In the genomic region with DNA sequence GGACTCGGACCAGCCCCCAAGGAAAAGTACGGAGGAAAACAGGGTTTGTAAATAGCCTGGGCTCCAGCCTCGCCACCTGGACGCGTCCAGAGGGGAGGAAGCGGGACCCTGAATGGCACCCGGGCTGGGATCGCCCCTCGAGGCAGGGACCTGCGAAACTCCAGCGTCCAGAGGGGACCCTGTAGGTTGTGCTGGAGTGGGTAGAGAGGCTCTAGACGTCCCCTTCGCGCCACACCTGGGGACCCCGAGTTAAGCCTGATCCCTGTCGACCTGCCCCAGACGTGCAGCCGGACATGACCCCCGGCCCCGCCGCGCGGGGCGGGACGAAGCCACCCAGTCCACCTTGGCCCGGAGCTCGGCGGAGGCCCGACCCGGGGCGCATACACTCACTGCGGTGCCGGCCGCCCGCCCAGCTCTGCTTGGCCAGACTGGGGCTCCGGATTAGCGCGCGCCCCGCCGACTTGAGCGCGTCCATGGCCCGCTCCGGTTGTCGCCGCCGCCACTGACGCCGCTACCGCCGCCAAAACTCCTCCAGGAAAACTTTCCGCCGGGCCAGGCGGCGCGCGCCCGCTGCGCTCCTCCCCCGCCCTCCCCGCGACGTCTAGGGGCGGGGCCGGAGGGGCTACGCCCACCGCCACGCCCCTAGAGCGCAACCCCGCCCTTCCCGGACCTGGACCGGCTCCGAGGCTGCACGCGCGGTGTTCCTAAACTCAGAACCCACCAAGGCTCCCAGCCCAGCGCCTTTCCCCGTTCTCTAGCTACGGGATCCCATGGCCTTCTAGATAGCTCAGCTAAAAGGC, we compare ENCODE assay signal across 7 mouse cellular contexts. TPM values are rescaled to one million over a fixed set of nuclear protein-coding genes. Genes with fewer than 3 reads are reported as not detected.
DNase-seq lines count a peak whose midpoint lies in the region; ATAC-seq and TF ChIP-seq lines count a peak whose summit lies in the region.

A gene (minus strand): TSS at position 599 of the 800 bp plus-strand sequence.

- H3K4me2 ChIP-seq in hindbrain, embryonic 15.5 days, result peak within 1 kb of the TSS; percentile 78
- H3K4me2 ChIP-seq in limb, embryonic 13.5 days (replicated peaks), result peak within 1 kb of the TSS; percentile 90
- H3K4me2 ChIP-seq in midbrain, embryonic 14.5 days (ENCODE audit: low read length), result peak within 1 kb of the TSS; percentile 79

- under 1% methylated on average over 63 of the region's 80 CpGs for WGBS in hindbrain, embryonic 15.5 days
- WGBS in limb, embryonic 13.5 days, result under 1% methylated on average over 79 of the region's 80 CpGs
- under 1% methylated on average over 74 of the region's 80 CpGs for WGBS in midbrain, embryonic 14.5 days

- peak within 1 kb of the TSS; percentile 31 for H3K9ac ChIP-seq in hindbrain, embryonic 15.5 days
- peak within 1 kb of the TSS; percentile 89 for H3K9ac ChIP-seq in limb, embryonic 13.5 days
- H3K9ac ChIP-seq in midbrain, embryonic 14.5 days (replicated peaks; ENCODE audit: low read length), result peak within 1 kb of the TSS; percentile 49

- peak within 1 kb of the TSS; percentile 98 for H3K27ac ChIP-seq in gastrocnemius, adult 2 months
- H3K27ac ChIP-seq in hindbrain, embryonic 15.5 days (replicated peaks), result no peak within 1 kb of the TSS
- peak within 1 kb of the TSS; percentile 61 for H3K27ac ChIP-seq in limb, embryonic 13.5 days
- H3K27ac ChIP-seq in midbrain, embryonic 14.5 days (replicated peaks; ENCODE audit: low read depth, low read length), result no peak within 1 kb of the TSS

- H3K9me3 ChIP-seq in hindbrain, embryonic 15.5 days, result no peaks in the 10 kb centered on the region
- no peaks in the 10 kb centered on the region for H3K9me3 ChIP-seq in limb, embryonic 13.5 days
- H3K9me3 ChIP-seq in midbrain, embryonic 14.5 days (ENCODE audit: control insufficient read depth, low read length), result no peaks in the 10 kb centered on the region

- H3K36me3 ChIP-seq in hindbrain, embryonic 15.5 days, result no peaks in the 10 kb centered on the region
- H3K36me3 ChIP-seq in limb, embryonic 13.5 days, result no peaks in the 10 kb centered on the region
- no peaks in the 10 kb centered on the region for H3K36me3 ChIP-seq in midbrain, embryonic 14.5 days (ENCODE audit: control insufficient read depth, insufficient read depth, low read length)

- TF ChIP-seq CTCF in gastrocnemius, adult 2 months (IDR thresholded peaks at IDR 0.05), result no peak

- ATAC-seq in hindbrain, embryonic 15.5 days (ENCODE audit: low FRiP score, low read depth), result peak; percentile 67; the same call in 1 of the 2 replicates
- peak; percentile 85 for ATAC-seq in limb, embryonic 13.5 days (ENCODE audit: low FRiP score, low read depth)
- ATAC-seq in midbrain, embryonic 14.5 days (ENCODE audit: low FRiP score, low TSS enrichment), result peak; percentile 46; the same call in 1 of the 2 replicates

- peak within 1 kb of the TSS; percentile 99 for H3K4me3 ChIP-seq in gastrocnemius, adult 2 months
- peak within 1 kb of the TSS; percentile 43 for H3K4me3 ChIP-seq in hindbrain, embryonic 15.5 days
- H3K4me3 ChIP-seq in limb, embryonic 13.5 days, result peak within 1 kb of the TSS; percentile 79
- peak within 1 kb of the TSS; percentile 44 for H3K4me3 ChIP-seq in midbrain, embryonic 14.5 days (replicated peaks; ENCODE audit: low read depth, low read length)

- DNase-seq in ZHBTc4 (ENCODE audit: low read depth, low spot score), result peak; percentile 88
- peak; percentile 87 to 91 for DNase-seq in cerebellum, postnatal 10 days
- DNase-seq in gastrocnemius, adult 2 months, result peak; percentile 92
- peak; percentile 78 for DNase-seq in midbrain, embryonic 14.5 days
- DNase-seq in spleen, postnatal 10 days (ENCODE audit: low spot score in 2 of 2), result peak; percentile 84 to 89

- H3K4me1 ChIP-seq in hindbrain, embryonic 15.5 days (replicated peaks), result peaks cover 21% of the 10 kb centered on the region
- peaks cover 22% of the 10 kb centered on the region for H3K4me1 ChIP-seq in limb, embryonic 13.5 days
- H3K4me1 ChIP-seq in midbrain, embryonic 14.5 days (ENCODE audit: control insufficient read depth, insufficient read depth, low read length), result peaks cover 12% of the 10 kb centered on the region

- H3K27me3 ChIP-seq in hindbrain, embryonic 15.5 days, result peaks cover 33% of the 10 kb centered on the region
- peaks cover 7% of the 10 kb centered on the region for H3K27me3 ChIP-seq in limb, embryonic 13.5 days
- peaks cover 39% of the 10 kb centered on the region; the same call in 1 of the 2 replicates for H3K27me3 ChIP-seq in midbrain, embryonic 14.5 days (ENCODE audit: control insufficient read depth, insufficient read depth, low read length)

- intact Hi-C loops in gastrocnemius, adult 2 months (cut with DNase I), result no loop called here

RNA-seq across cellular contexts. Expression of the gene that starts here (rescaled TPM):
- total RNA-seq in gastrocnemius, adult 2 months (2021), result 1 to 10 TPM; 5.7 to 6.6 TPM
- 2.6 and 2.7 TPM in 2 replicates for polyA plus RNA-seq in hindbrain, embryonic 15.5 days (2015; fragmentation: Nextera tagmentation; extraction: Ambion mirVana)
- polyA plus RNA-seq in limb, embryonic 13.5 days (2015; fragmentation: Nextera tagmentation; extraction: Ambion mirVana), result 22.0 and 24.5 TPM in 2 replicates
- polyA plus RNA-seq in midbrain, embryonic 14.5 days (2014; fragmentation: Nextera tagmentation; extraction: Ambion mirVana), result 0.69 and 1.9 TPM in 2 replicates

Comparison
In these comparisons a context has a peak if more than half of its experiments do, and no peak if none do; other contexts are left out.
1. H3K27ac ChIP-seq: peak in gastrocnemius, adult 2 months (single experiment) and limb, embryonic 13.5 days (single experiment); none in hindbrain, embryonic 15.5 days (single experiment) and midbrain, embryonic 14.5 days (single experiment).
2. H3K4me3 ChIP-seq: peak in every context shown above with its lines; median percentile 99 in gastrocnemius, adult 2 months; 79 in limb, embryonic 13.5 days; 44 in midbrain, embryonic 14.5 days; 43 in hindbrain, embryonic 15.5 days.
3. H3K9ac ChIP-seq: peak in every context shown above with its lines; median percentile 89 in limb, embryonic 13.5 days; 49 in midbrain, embryonic 14.5 days; 31 in hindbrain, embryonic 15.5 days.
4. Peak in every context shown above with its lines, with median percentiles within 50 percentile points of each other: DNase-seq, ATAC-seq and H3K4me2 ChIP-seq.